Mouse (Mus musculus): ENCODE measurements around the gene Mgmt. TPM values are rescaled to one million over a fixed set of nuclear protein-coding genes. Genes with fewer than 3 reads are reported as not detected.

The Mgmt gene
- polyA plus RNA-seq, 1 experiment from 2014 or later = 2.0 TPM

GRCm38 (mm10) chr7:136946131-136946530 is 51.7 kb downstream of the Mgmt start:
- WGBS = 90% methylated on average over 9 of the region's 9 CpGs
- Histone ChIP-seq H3K9me3 (no peaks in the 10 kb centered on the region), H3K4me1 (replicated peaks) (0 out of 2 replicates have a peak, but pooled peaks cover 6% of the 10 kb centered on the region), H3K36me3 (no peaks in the 10 kb centered on the region), H3K4me3 (no peak overlapping the region), H3K27me3 (0 out of 2 replicates have a peak, but pooled peaks cover 2% of the 10 kb centered on the region), H3K4me2 (no peak overlapping the region), H3K9ac (no peak overlapping the region), H3K27ac (replicated peaks) (no peak overlapping the region)
- no peak for ATAC-seq (ENCODE audit: low read depth)

- Histone ChIP-seq H3K27ac (replicated peaks) (no peak overlapping the region), H3K4me1 (replicated peaks) (peaks cover 15% of the 10 kb centered on the region), H3K36me3 (no peaks in the 10 kb centered on the region), H3K4me3 (no peak overlapping the region), H3K4me2 (no peak overlapping the region), H3K9ac (no peak overlapping the region), H3K27me3 (0 out of 2 replicates have a peak, but pooled peaks cover 2% of the 10 kb centered on the region), H3K9me3 (no peaks in the 10 kb centered on the region)
- ATAC-seq (ENCODE audit: low read depth) = no peak
- WGBS = 39% methylated on average over 6 of the region's 6 CpGs
Observed at GRCm38 (mm10) chr7:136948275-136948810, 53.9 kb downstream of the Mgmt start.

- H3K27ac ChIP-seq (replicated peaks) = peak overlapping the region; percentile 23; the same call in 1 of the 2 replicates
- no peak overlapping the region; the same call in 1 of the 2 replicates for H3K9ac ChIP-seq
- H3K9me3 ChIP-seq = no peaks in the 10 kb centered on the region
- peaks cover 22% of the 10 kb centered on the region for H3K4me1 ChIP-seq (replicated peaks)
- H3K4me2 ChIP-seq = no peak overlapping the region
- H3K27me3 ChIP-seq = no peaks in the 10 kb centered on the region
- H3K36me3 ChIP-seq = no peaks in the 10 kb centered on the region
- WGBS = 22% methylated on average over 7 of the region's 7 CpGs
- ATAC-seq (ENCODE audit: low read depth) = no peak
- H3K4me3 ChIP-seq = no peak overlapping the region
Observed at GRCm38 (mm10) chr7:136952608-136953007, 58.2 kb downstream of the Mgmt start.

GRCm38 (mm10) chr7:136953251-136953650 is 58.8 kb downstream of the Mgmt start:
- peaks cover 18% of the 10 kb centered on the region for H3K4me1 ChIP-seq (replicated peaks)
- ATAC-seq (ENCODE audit: low read depth) = no peak
- H3K4me2 ChIP-seq = no peak overlapping the region
- no peak overlapping the region for H3K9ac ChIP-seq
- peak overlapping the region; percentile 23; the same call in 1 of the 2 replicates for H3K27ac ChIP-seq (replicated peaks)
- H3K27me3 ChIP-seq = no peaks in the 10 kb centered on the region
- H3K9me3 ChIP-seq = no peaks in the 10 kb centered on the region
- H3K36me3 ChIP-seq = no peaks in the 10 kb centered on the region
- H3K4me3 ChIP-seq = no peak overlapping the region
- 24% methylated on average over 3 of the region's 3 CpGs for WGBS

- WGBS = 94% methylated on average over 7 of the region's 7 CpGs
- Histone ChIP-seq H3K27ac (replicated peaks) (no peak overlapping the region), H3K9ac (no peak overlapping the region), H3K27me3 (no peaks in the 10 kb centered on the region), H3K4me2 (no peak overlapping the region), H3K4me1 (replicated peaks) (peaks cover 20% of the 10 kb centered on the region), H3K9me3 (no peaks in the 10 kb centered on the region), H3K4me3 (no peak overlapping the region), H3K36me3 (no peaks in the 10 kb centered on the region)
- ATAC-seq (ENCODE audit: low read depth) = no peak
Observed at GRCm38 (mm10) chr7:136972361-136972760, 77.9 kb downstream of the Mgmt start.

- Histone ChIP-seq H3K27ac (replicated peaks) (no peak overlapping the region), H3K4me3 (no peak overlapping the region), H3K4me1 (replicated peaks) (peaks cover 17% of the 10 kb centered on the region), H3K9me3 (no peaks in the 10 kb centered on the region), H3K36me3 (no peaks in the 10 kb centered on the region), H3K27me3 (no peaks in the 10 kb centered on the region), H3K9ac (no peak overlapping the region), H3K4me2 (no peak overlapping the region)
- no peak for ATAC-seq (ENCODE audit: low read depth)
- 91% methylated on average over 5 of the region's 5 CpGs for WGBS
Observed at GRCm38 (mm10) chr7:136975001-136975400, 80.6 kb downstream of the Mgmt start.

GRCm38 (mm10) chr7:136997456-136997855 is 103.0 kb downstream of the Mgmt start:
- H3K4me3 ChIP-seq = no peak overlapping the region
- no peaks in the 10 kb centered on the region for H3K9me3 ChIP-seq
- no peak overlapping the region for H3K27ac ChIP-seq (replicated peaks)
- H3K4me1 ChIP-seq (replicated peaks) = peaks cover 30% of the 10 kb centered on the region
- WGBS = 83% methylated on average over 15 of the region's 15 CpGs
- H3K27me3 ChIP-seq = no peaks in the 10 kb centered on the region
- no peaks in the 10 kb centered on the region for H3K36me3 ChIP-seq
- no peak overlapping the region for H3K4me2 ChIP-seq
- ATAC-seq (ENCODE audit: low read depth) = no peak
- no peak overlapping the region for H3K9ac ChIP-seq

GRCm38 (mm10) chr7:137000703-137001102 is 106.3 kb downstream of the Mgmt start:
- no peak overlapping the region for H3K9ac ChIP-seq
- H3K27ac ChIP-seq (replicated peaks) = peak overlapping the region; percentile 46; the same call in 1 of the 2 replicates
- 46% methylated on average over 11 of the region's 11 CpGs for WGBS
- ATAC-seq (ENCODE audit: low read depth) = no peak
- H3K9me3 ChIP-seq = no peaks in the 10 kb centered on the region
- H3K4me1 ChIP-seq (replicated peaks) = peaks cover 59% of the 10 kb centered on the region
- H3K4me2 ChIP-seq = no peak overlapping the region
- H3K4me3 ChIP-seq = no peak overlapping the region
- no peaks in the 10 kb centered on the region for H3K27me3 ChIP-seq
- no peaks in the 10 kb centered on the region for H3K36me3 ChIP-seq

GRCm38 (mm10) chr7:137001215-137001614 is 106.8 kb downstream of the Mgmt start:
- ATAC-seq (ENCODE audit: low read depth) = no peak

GRCm38 (mm10) chr7:137001783-137002182 is 107.4 kb downstream of the Mgmt start:
- Histone ChIP-seq H3K9me3 (no peaks in the 10 kb centered on the region), H3K9ac (no peak overlapping the region), H3K4me2 (no peak overlapping the region), H3K27me3 (no peaks in the 10 kb centered on the region), H3K4me3 (no peak overlapping the region), H3K27ac (replicated peaks) (peak overlapping the region; percentile 71), H3K4me1 (replicated peaks) (peaks cover 66% of the 10 kb centered on the region), H3K36me3 (no peaks in the 10 kb centered on the region)
- ATAC-seq (ENCODE audit: low read depth) = no peak
- WGBS = 37% methylated on average over 5 of the region's 5 CpGs

More at GRCm38 (mm10) chr7:137001215-137001614, 106.8 kb downstream of the Mgmt start:
- no peaks in the 10 kb centered on the region for H3K36me3 ChIP-seq
- WGBS = 51% methylated on average over 15 of the region's 15 CpGs
- no peak overlapping the region for H3K9ac ChIP-seq
- H3K4me1 ChIP-seq (replicated peaks) = peaks cover 62% of the 10 kb centered on the region
- H3K4me2 ChIP-seq = no peak overlapping the region
- peak overlapping the region; percentile 46; the same call in 1 of the 2 replicates for H3K27ac ChIP-seq (replicated peaks)
- H3K9me3 ChIP-seq = no peaks in the 10 kb centered on the region
- H3K27me3 ChIP-seq = no peaks in the 10 kb centered on the region
- H3K4me3 ChIP-seq = no peak overlapping the region

GRCm38 (mm10) chr7:137002431-137002830 is 108.0 kb downstream of the Mgmt start:
- peak overlapping the region; percentile 71 for H3K27ac ChIP-seq (replicated peaks)

DNA sequence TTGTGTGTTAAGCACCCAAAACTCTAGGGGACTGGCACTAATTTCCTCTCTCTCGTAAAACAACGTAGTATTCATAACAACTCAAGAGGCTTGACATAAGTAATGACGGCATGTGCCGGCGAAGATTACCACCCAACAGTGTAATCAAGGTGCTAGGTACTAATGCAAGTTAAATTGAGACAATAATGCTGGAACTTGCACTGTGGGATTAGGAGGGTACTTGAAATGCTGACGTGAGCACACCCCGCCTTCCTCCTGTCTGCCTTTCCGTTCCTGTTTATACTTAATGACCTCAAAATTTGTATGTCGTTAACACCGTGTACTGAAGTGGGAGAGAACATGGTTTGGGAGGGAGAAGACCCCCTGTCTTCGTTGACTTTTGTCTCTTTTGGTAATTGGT is 110.9 kb downstream of the Mgmt start:
- no peaks in the 10 kb centered on the region for H3K9me3 ChIP-seq
- H3K27ac ChIP-seq (replicated peaks) = peak overlapping the region; percentile 59
- WGBS = 24% methylated on average over 11 of the region's 11 CpGs
- H3K9ac ChIP-seq = no peak overlapping the region
- H3K4me1 ChIP-seq (replicated peaks) = peaks cover 81% of the 10 kb centered on the region
- ATAC-seq (ENCODE audit: low read depth) = peak; percentile 78
- H3K36me3 ChIP-seq = no peaks in the 10 kb centered on the region
- no peak overlapping the region for H3K4me3 ChIP-seq
- 0 out of 2 replicates have a peak, but pooled peaks cover 3% of the 10 kb centered on the region for H3K27me3 ChIP-seq
- H3K4me2 ChIP-seq = 0 out of 2 replicates have a peak overlapping the region, but pooled peaks have one; percentile 11

More at GRCm38 (mm10) chr7:137002431-137002830, 108.0 kb downstream of the Mgmt start:
- H3K27me3 ChIP-seq = no peaks in the 10 kb centered on the region
- H3K4me1 ChIP-seq (replicated peaks) = peaks cover 66% of the 10 kb centered on the region
- H3K9ac ChIP-seq = no peak overlapping the region
- no peak overlapping the region for H3K4me3 ChIP-seq
- H3K9me3 ChIP-seq = no peaks in the 10 kb centered on the region
- H3K36me3 ChIP-seq = no peaks in the 10 kb centered on the region
- 35% methylated on average over 3 of the region's 3 CpGs for WGBS
- ATAC-seq (ENCODE audit: low read depth) = no peak
- no peak overlapping the region for H3K4me2 ChIP-seq

- 62% methylated on average over 6 of the region's 6 CpGs for WGBS
- Histone ChIP-seq H3K36me3 (no peaks in the 10 kb centered on the region), H3K27ac (replicated peaks) (no peak overlapping the region), H3K4me2 (no peak overlapping the region), H3K4me3 (no peak overlapping the region), H3K4me1 (replicated peaks) (peaks cover 54% of the 10 kb centered on the region), H3K9ac (no peak overlapping the region), H3K9me3 (no peaks in the 10 kb centered on the region), H3K27me3 (0 out of 2 replicates have a peak, but pooled peaks cover 3% of the 10 kb centered on the region)
- ATAC-seq (ENCODE audit: low read depth) = no peak
Observed at GRCm38 (mm10) chr7:137008321-137008720, 113.9 kb downstream of the Mgmt start.

Measured in neural tube, embryonic 13.5 days (tissue).